Comparison of ENCODE assay signal across 12 mouse cellular contexts in the genomic region with DNA sequence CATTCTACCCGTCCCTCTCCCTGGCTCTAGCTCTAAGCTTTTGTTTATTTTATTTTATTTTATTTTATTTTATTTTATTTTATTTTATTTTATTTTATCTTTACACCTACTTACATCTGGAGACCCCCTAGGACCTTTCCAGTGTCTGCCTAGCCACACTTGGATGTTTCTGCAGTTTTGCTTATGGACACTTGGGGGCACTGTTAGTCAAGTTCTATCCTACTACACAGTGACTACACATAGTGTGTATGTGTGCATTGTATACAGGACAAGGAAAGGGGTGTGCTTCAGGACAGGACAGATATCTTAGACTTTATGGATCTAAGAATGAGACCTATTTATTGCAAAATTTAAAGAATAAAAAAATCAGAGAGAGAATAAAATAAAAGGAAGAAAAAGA.
A peak's percentile ranks its signal among the peaks of the same experiment; 100 is the strongest.
DNase-seq lines count a peak whose midpoint lies in the region; ATAC-seq and TF ChIP-seq lines count a peak whose summit lies in the region.
"Had no signal": no experiment of that assay in that cellular context is flagged by ENCODE, and none has a peak within 500 bp of the region (broad histone marks: within the 10 kb centered on the region; RNA-seq: fewer than 3 reads in every experiment).

No protein-coding gene starts in this region.

- no peak for ATAC-seq in intestine, postnatal 0 days
- ATAC-seq in intestine, embryonic 15.5 days, result no peak
- peak; percentile 59; the same call in 1 of the 2 replicates for ATAC-seq in embryonic facial prominence, embryonic 12.5 days (ENCODE audit: insufficient number of reproducible peaks, insufficient read depth, low FRiP score, low TSS enrichment)

- intact Hi-C loops in heart, postnatal 36 days (cut with DNase I), result no loop called here

- 48% methylated on average over 1 of the region's 1 CpGs for WGBS in intestine, postnatal 0 days
- 50% methylated on average over 1 of the region's 1 CpGs for WGBS in intestine, embryonic 15.5 days
- 30% methylated on average over 1 of the region's 1 CpGs for WGBS in embryonic facial prominence, embryonic 12.5 days

- H3K4me1 ChIP-seq in intestine, postnatal 0 days (replicated peaks; ENCODE audit: control insufficient read depth, insufficient read depth, low read length), result no peaks in the 10 kb centered on the region
- H3K4me1 ChIP-seq in intestine, embryonic 15.5 days (replicated peaks), result no peaks in the 10 kb centered on the region
- peaks cover 13% of the 10 kb centered on the region for H3K4me1 ChIP-seq in E14TG2a.4 (replicated peaks; ENCODE audit: low read depth, low read length)
- no peaks in the 10 kb centered on the region for H3K4me1 ChIP-seq in embryonic facial prominence, embryonic 12.5 days
- H3K4me1 ChIP-seq: lung, embryonic 15.5 days; neural tube, embryonic 12.5 days had no signal

- no peaks in the 10 kb centered on the region for H3K9me3 ChIP-seq in intestine, postnatal 0 days (ENCODE audit: control insufficient read depth)
- no peaks in the 10 kb centered on the region for H3K9me3 ChIP-seq in intestine, embryonic 15.5 days
- no peaks in the 10 kb centered on the region for H3K9me3 ChIP-seq in E14TG2a.4 (ENCODE audit: low read length)
- H3K9me3 ChIP-seq in embryonic facial prominence, embryonic 12.5 days, result no peaks in the 10 kb centered on the region
- H3K9me3 ChIP-seq: lung, embryonic 15.5 days; neural tube, embryonic 12.5 days had no signal

- H3K4me2 ChIP-seq in intestine, postnatal 0 days (replicated peaks; ENCODE audit: low read depth), result no peak overlapping the region
- no peak overlapping the region for H3K4me2 ChIP-seq in intestine, embryonic 15.5 days (replicated peaks)
- no peak overlapping the region for H3K4me2 ChIP-seq in embryonic facial prominence, embryonic 12.5 days (replicated peaks)
- H3K4me2 ChIP-seq: lung, embryonic 15.5 days; neural tube, embryonic 12.5 days had no signal

- H3K9ac ChIP-seq in intestine, postnatal 0 days (ENCODE audit: low read depth, low read length), result no peak overlapping the region
- no peak overlapping the region for H3K9ac ChIP-seq in intestine, embryonic 15.5 days
- no peak overlapping the region for H3K9ac ChIP-seq in embryonic facial prominence, embryonic 12.5 days
- H3K9ac ChIP-seq: lung, embryonic 15.5 days; neural tube, embryonic 12.5 days had no signal

- TF ChIP-seq CTCF in intestine, postnatal 0 days (IDR thresholded peaks at IDR 0.05; ENCODE audit: low read depth), result peak; percentile 63
- peak; percentile 51 for TF ChIP-seq CTCF in E14TG2a.4 (conservative IDR thresholded peaks at IDR 0.05; ENCODE audit: low read length)

- no peaks in the 10 kb centered on the region for H3K27me3 ChIP-seq in intestine, postnatal 0 days (replicated peaks; ENCODE audit: control insufficient read depth, insufficient read depth, low read length)
- no peaks in the 10 kb centered on the region for H3K27me3 ChIP-seq in intestine, embryonic 15.5 days (replicated peaks)
- H3K27me3 ChIP-seq in E14TG2a.4 (ENCODE audit: insufficient read depth, low read length), result no peaks in the 10 kb centered on the region
- H3K27me3 ChIP-seq in embryonic facial prominence, embryonic 12.5 days, result no peaks in the 10 kb centered on the region
- H3K27me3 ChIP-seq: lung, embryonic 15.5 days; neural tube, embryonic 12.5 days had no signal

- no peak overlapping the region for H3K27ac ChIP-seq in intestine, postnatal 0 days (ENCODE audit: low read depth, low read length)
- no peak overlapping the region for H3K27ac ChIP-seq in intestine, embryonic 15.5 days
- H3K27ac ChIP-seq in embryonic facial prominence, embryonic 12.5 days, result no peak overlapping the region
- H3K27ac ChIP-seq: lung, embryonic 15.5 days; neural tube, embryonic 12.5 days had no signal

- DNase-seq in 416B (ENCODE audit: low read depth), result peak; percentile 49
- no peak for DNase-seq in natural killer cell, adult 2 months (ENCODE audit: low spot score in 2 of 2)
- no peak for DNase-seq in heart, postnatal 4 days
- DNase-seq in heart, postnatal 36 days, result no peak
- DNase-seq: adrenal gland, adult 8-10 months; kidney, postnatal 36 days had no signal

- H3K36me3 ChIP-seq in intestine, postnatal 0 days (ENCODE audit: control insufficient read depth, insufficient read depth), result no peaks in the 10 kb centered on the region
- no peaks in the 10 kb centered on the region for H3K36me3 ChIP-seq in intestine, embryonic 15.5 days
- no peaks in the 10 kb centered on the region for H3K36me3 ChIP-seq in E14TG2a.4 (ENCODE audit: insufficient read depth, low read length)
- no peaks in the 10 kb centered on the region for H3K36me3 ChIP-seq in embryonic facial prominence, embryonic 12.5 days
- H3K36me3 ChIP-seq: lung, embryonic 15.5 days; neural tube, embryonic 12.5 days had no signal

- no peak overlapping the region for H3K4me3 ChIP-seq in intestine, postnatal 0 days (ENCODE audit: low read depth, low read length)
- H3K4me3 ChIP-seq in intestine, embryonic 15.5 days (replicated peaks), result no peak overlapping the region
- no peak overlapping the region for H3K4me3 ChIP-seq in E14TG2a.4 (replicated peaks; ENCODE audit: low read length)
- H3K4me3 ChIP-seq in embryonic facial prominence, embryonic 12.5 days, result no peak overlapping the region
- H3K4me3 ChIP-seq: lung, embryonic 15.5 days; neural tube, embryonic 12.5 days had no signal
